Mouse (Mus musculus) stomach, postnatal 0 days (tissue): ENCODE results near the gene Zfp423. TPM values are rescaled to one million over a fixed set of nuclear protein-coding genes. Genes with fewer than 3 reads are reported as not detected.

Experiments used
- ATAC-seq: fragments of 200-750 bp; cut with Nextera tagmentation; 2 replicates; pipeline ENCODE4 v1.8.0; 2017; ENCODE audit not compliant: low FRiP score, low TSS enrichment
- DNase-seq: peaks from one replicate; pipeline ENCODE4 v3.0.0-alpha.2; 2016; ENCODE audit warnings: low spot score
- H3K27ac ChIP-seq: fragments of 300-500 bp; sonication (generic); replicated peaks from 2 replicates; pipeline ENCODE4 v1.5.1; 2014; ENCODE audit warnings: mild to moderate bottlenecking, control low read depth
- H3K27me3 ChIP-seq: fragments of 300-500 bp; sonication (generic); 2 replicates; pipeline ENCODE4 v1.6.1; 2014; ENCODE audit warnings: low read length; ENCODE audit not compliant: control insufficient read depth, insufficient read depth
- H3K36me3 ChIP-seq: fragments of 300-500 bp; sonication (generic); 2 replicates; pipeline ENCODE4 v1.6.1; 2014; ENCODE audit warnings: low read length, mixed read lengths; ENCODE audit not compliant: control insufficient read depth, insufficient read depth
- H3K4me1 ChIP-seq: fragments of 300-500 bp; sonication (generic); replicated peaks from 2 replicates; pipeline ENCODE4 v1.6.1; 2014; ENCODE audit warnings: antibody characterized with exemption; ENCODE audit not compliant: control insufficient read depth, insufficient read depth
- H3K4me2 ChIP-seq: fragments of 300-500 bp; sonication (generic); replicated peaks from 2 replicates; pipeline ENCODE4 v1.6.1; 2014; ENCODE audit warnings: low read depth, mild to moderate bottlenecking, control low read depth, moderate library complexity
- H3K4me3 ChIP-seq: fragments of 300-500 bp; sonication (generic); 2 replicates; pipeline ENCODE4 v1.5.1; 2014; ENCODE audit warnings: low read depth, low read length, control low read depth
- H3K9ac ChIP-seq: fragments of 300-500 bp; sonication (generic); 2 replicates; pipeline ENCODE4 v1.6.1; 2014; ENCODE audit warnings: mild to moderate bottlenecking, low read length, control low read depth, mixed read lengths
- H3K9me3 ChIP-seq: fragments of 300-500 bp; sonication (generic); 2 replicates; pipeline ENCODE4 v1.6.1; 2016; ENCODE audit warnings: low read length; ENCODE audit not compliant: control insufficient read depth
- CTCF ChIP-seq: IDR thresholded peaks from 2 replicates; pipeline ENCODE4 v1.5.1; 2016; ENCODE audit warnings: antibody characterized with exemption, low read depth, mild to moderate bottlenecking, moderate library complexity
- EP300 ChIP-seq: optimal IDR thresholded peaks from 2 replicates; pipeline ENCODE3; 2016; ENCODE audit warnings: antibody characterized with exemption
- WGBS: fragments of 180-500 bp; shearing (Covaris S2); extraction: QIAGEN DNeasy Blood & Tissue Kit; methylation state at CpG from one replicate; pipeline ENCODE4 v1.1.7; 2014; 5-methylcytosine and 5-hydroxymethylcytosine counted together
- polyA plus RNA-seq: library from polyadenylated mRNA; unstranded; fragments of >200 nt; fragmentation: Nextera tagmentation; extraction: Ambion mirVana; gene quantifications from 2 replicates; pipeline ENCODE4 v1.2.1, GENCODE M21; 2015

Zfp423 gene
- polyA plus RNA-seq, 1 experiment from 2014 or later: 2.6 TPM

DNA sequence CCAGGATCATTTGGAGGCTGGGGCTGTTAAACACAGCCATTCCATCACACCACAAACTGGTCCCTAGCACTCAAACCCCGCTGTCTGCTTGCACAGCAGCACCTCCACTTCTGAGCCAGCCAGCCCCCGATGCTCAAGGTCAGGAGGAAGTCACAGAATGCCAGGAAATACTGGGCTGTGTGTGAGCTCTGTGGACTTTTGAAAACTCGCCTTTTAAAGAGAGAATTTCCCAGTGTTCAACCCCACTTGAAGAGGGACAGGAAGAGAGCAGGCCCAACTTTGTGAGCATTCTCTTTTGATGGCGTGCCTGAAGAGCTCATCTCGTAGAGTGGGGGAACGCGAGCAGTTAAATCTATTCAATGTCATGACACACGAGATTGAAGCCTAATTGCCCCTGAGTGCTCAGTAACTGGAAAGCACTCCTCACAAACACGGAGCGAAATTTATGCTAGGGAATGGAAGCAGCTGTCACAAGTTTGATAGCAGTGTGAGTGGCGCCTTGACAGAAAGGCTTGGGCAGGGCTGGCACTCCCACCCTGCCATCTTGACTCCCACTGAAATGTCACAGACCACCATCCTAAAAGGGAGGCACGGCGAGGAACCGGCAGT lies 186.4 kb downstream of the Zfp423 start:
- Histone ChIP-seq H3K4me1 (no peaks in the 10 kb centered on the region), H3K4me3 (no peak overlapping the region), H3K9me3 (no peaks in the 10 kb centered on the region), H3K36me3 (no peaks in the 10 kb centered on the region), H3K27me3 (no peaks in the 10 kb centered on the region), H3K9ac (no peak overlapping the region), H3K4me2 (no peak overlapping the region), H3K27ac (no peak overlapping the region)
- DNase-seq (no peak), ATAC-seq (no peak)
- TF ChIP-seq CTCF: no peak
- no peak for TF ChIP-seq EP300
- WGBS: 78% methylated on average over 14 of the region's 14 CpGs

DNA sequence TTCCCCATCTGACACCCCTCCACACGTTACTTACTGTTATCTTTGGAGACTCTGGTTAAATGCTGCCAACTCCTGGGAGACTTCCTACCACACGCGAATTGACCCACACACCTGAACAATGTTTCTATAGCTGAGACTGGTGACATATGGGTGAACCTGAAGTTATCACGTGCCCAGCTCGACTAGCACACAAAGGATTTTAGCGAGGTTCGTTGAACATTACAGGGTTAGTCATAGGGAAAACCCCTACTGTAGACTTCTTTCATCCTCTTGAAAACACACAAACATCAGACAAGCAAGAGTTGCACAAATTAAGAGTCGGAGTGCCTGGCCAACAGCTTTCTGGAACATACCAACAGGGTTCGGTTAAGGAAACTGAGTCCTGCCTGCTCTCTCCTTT lies 191.5 kb downstream of the Zfp423 start:
- no peaks in the 10 kb centered on the region for H3K9me3 ChIP-seq
- TF ChIP-seq CTCF: no peak
- no peak for TF ChIP-seq EP300
- no peaks in the 10 kb centered on the region for H3K27me3 ChIP-seq
- H3K4me2 ChIP-seq: no peak overlapping the region
- no peaks in the 10 kb centered on the region for H3K36me3 ChIP-seq
- DNase-seq: no peak
- H3K4me1 ChIP-seq: no peaks in the 10 kb centered on the region
- H3K4me3 ChIP-seq: no peak overlapping the region
- no peak overlapping the region for H3K9ac ChIP-seq
- ATAC-seq: no peak
- no peak overlapping the region for H3K27ac ChIP-seq
- WGBS: 71% methylated on average over 9 of the region's 9 CpGs

DNA sequence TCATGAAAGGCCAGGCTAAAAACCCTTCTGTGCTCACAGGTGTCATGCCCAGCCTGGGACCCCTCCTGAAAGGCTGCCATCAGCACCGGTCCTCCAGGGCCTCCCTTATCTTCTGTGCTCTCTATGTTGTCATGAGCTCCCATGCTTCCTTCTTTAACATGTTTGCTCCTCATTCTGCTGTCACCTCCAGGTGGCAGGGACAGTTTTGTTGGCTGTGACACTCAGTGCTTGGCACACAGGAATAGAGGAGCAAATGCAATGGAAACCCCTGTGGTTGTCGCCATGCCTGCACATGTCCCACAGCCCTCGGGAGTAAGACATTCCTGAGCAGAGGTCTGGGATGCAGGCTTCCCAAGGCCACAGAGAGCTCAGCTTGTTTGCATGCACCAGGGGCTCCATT lies 194.1 kb downstream of the Zfp423 start:
- no peak overlapping the region for H3K9ac ChIP-seq
- no peak overlapping the region for H3K27ac ChIP-seq
- TF ChIP-seq CTCF (no peak), EP300 (no peak)
- ATAC-seq (no peak), DNase-seq (no peak)
- no peaks in the 10 kb centered on the region for H3K36me3 ChIP-seq
- H3K4me2 ChIP-seq: no peak overlapping the region
- no peaks in the 10 kb centered on the region for H3K9me3 ChIP-seq
- H3K27me3 ChIP-seq: no peaks in the 10 kb centered on the region
- WGBS: 77% methylated on average over 3 of the region's 3 CpGs
- no peak overlapping the region for H3K4me3 ChIP-seq
- H3K4me1 ChIP-seq: no peaks in the 10 kb centered on the region

DNA sequence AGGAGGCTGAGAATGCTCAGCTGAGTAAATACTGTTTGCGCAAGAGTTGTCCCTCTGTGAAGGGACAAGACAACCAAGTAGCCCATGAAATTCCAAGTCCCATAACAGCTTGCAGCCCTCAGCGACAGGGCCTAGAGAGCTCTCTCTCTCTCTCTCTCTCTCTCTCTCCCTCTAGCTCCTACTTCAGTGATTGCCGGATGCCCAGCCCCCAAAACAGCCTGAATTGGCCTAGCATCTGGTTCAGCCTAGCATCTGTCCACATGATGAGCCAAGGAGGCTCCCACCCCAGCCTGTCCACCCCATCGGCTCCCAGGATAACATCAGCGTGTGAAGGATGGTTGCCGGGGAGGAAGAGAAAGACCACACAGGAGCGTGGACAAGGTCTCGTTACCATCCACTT lies 200.6 kb downstream of the Zfp423 start:
- Histone ChIP-seq H3K9ac (no peak overlapping the region), H3K27ac (no peak overlapping the region), H3K4me1 (no peaks in the 10 kb centered on the region), H3K36me3 (no peaks in the 10 kb centered on the region), H3K27me3 (no peaks in the 10 kb centered on the region), H3K4me2 (no peak overlapping the region), H3K4me3 (no peak overlapping the region), H3K9me3 (no peaks in the 10 kb centered on the region)
- no peak for TF ChIP-seq CTCF
- no peak for TF ChIP-seq EP300
- DNase-seq (no peak), ATAC-seq (0 out of 2 replicates have a peak, but pooled peaks have one; percentile 15)
- 61% methylated on average over 8 of the region's 8 CpGs for WGBS

DNA sequence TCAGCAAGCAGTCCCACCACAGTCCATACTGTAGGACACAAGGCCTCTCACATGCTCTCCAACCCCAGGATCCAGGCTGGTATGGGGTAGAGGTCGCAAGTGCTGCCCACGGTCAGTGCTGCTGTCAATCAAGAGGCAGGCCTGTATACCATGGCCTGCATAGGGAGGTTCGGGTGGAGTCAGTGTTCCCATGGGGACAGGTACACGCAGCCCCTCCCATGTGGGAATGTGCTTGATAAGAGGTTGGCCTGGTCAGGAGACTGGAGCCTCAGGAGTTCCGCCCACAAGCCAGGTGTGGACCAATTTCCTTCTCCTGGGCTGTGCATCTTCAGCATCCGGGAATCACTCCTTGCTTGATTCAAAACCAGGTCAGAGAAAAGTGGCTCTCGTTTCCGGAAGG lies 204.5 kb downstream of the Zfp423 start:
- H3K9ac ChIP-seq: no peak overlapping the region
- DNase-seq (peak; percentile 57), ATAC-seq (peak; percentile 82)
- H3K27me3 ChIP-seq: no peaks in the 10 kb centered on the region
- H3K9me3 ChIP-seq: no peaks in the 10 kb centered on the region
- H3K4me3 ChIP-seq: no peak overlapping the region
- no peak overlapping the region for H3K27ac ChIP-seq
- WGBS: 75% methylated on average over 8 of the region's 8 CpGs
- no peaks in the 10 kb centered on the region for H3K36me3 ChIP-seq
- no peak for TF ChIP-seq EP300
- no peak for TF ChIP-seq CTCF
- no peaks in the 10 kb centered on the region for H3K4me1 ChIP-seq
- no peak overlapping the region for H3K4me2 ChIP-seq

DNA sequence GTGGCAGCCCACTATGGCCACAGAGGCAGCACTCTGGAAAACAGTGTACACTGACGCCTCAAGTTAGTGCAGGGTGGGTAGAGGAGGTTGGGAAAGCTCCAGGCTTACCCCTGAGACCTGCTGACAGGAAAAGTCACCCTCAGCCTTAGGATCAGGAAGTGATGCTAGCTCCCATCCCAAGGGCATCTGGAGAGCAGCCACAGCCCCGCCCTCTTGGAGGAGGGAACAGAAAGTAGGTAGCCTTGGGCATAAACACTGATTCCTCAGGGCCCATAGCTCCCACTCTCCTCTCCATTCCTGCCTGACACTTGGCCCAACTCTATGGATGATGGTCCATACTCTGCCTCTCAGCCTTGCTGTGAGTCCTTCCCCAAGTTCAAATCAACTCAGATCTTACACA lies 205.8 kb downstream of the Zfp423 start:
- TF ChIP-seq CTCF: no peak
- TF ChIP-seq EP300: no peak
- ATAC-seq (no peak), DNase-seq (no peak)
- no peaks in the 10 kb centered on the region for H3K9me3 ChIP-seq
- H3K4me1 ChIP-seq: no peaks in the 10 kb centered on the region
- 68% methylated on average over 2 of the region's 2 CpGs for WGBS
- no peak overlapping the region for H3K27ac ChIP-seq
- H3K9ac ChIP-seq: no peak overlapping the region
- H3K4me2 ChIP-seq: no peak overlapping the region
- no peak overlapping the region for H3K4me3 ChIP-seq
- no peaks in the 10 kb centered on the region for H3K36me3 ChIP-seq
- H3K27me3 ChIP-seq: no peaks in the 10 kb centered on the region
